Mouse (Mus musculus) limb, embryonic 15.5 days (tissue): ENCODE data around the gene Glp2r. TPM values are rescaled to one million over a fixed set of nuclear protein-coding genes. Genes with fewer than 3 reads are reported as not detected.

ENCODE experiments used
- ATAC-seq: fragments of 200-750 bp; cut with Nextera tagmentation; 2 replicates; pipeline ENCODE4 v1.8.0; 2017; ENCODE audit warnings: low read depth, moderate TSS enrichment; ENCODE audit not compliant: insufficient number of reproducible peaks, low FRiP score, low TSS enrichment
- H3K27ac ChIP-seq: fragments of 300-500 bp; sonication (generic); 2 replicates; pipeline ENCODE4 v1.5.1; 2015; ENCODE audit warnings: moderate library complexity, mild to moderate bottlenecking, inconsistent platforms
- H3K27me3 ChIP-seq: fragments of 300-500 bp; sonication (generic); 2 replicates; pipeline ENCODE4 v1.6.1; 2015; ENCODE audit warnings: inconsistent platforms
- H3K36me3 ChIP-seq: fragments of 300-500 bp; sonication (generic); 2 replicates; pipeline ENCODE4 v1.6.1; 2015; ENCODE audit warnings: inconsistent platforms
- H3K4me1 ChIP-seq: fragments of 300-500 bp; sonication (generic); 2 replicates; pipeline ENCODE4 v1.6.1; 2015; ENCODE audit warnings: inconsistent platforms
- H3K4me2 ChIP-seq: fragments of 300-500 bp; sonication (generic); 2 replicates; pipeline ENCODE4 v1.6.1; 2015; ENCODE audit warnings: mild to moderate bottlenecking, inconsistent platforms
- H3K4me3 ChIP-seq: fragments of 300-500 bp; sonication (generic); 2 replicates; pipeline ENCODE4 v1.5.1; 2015; ENCODE audit warnings: mild to moderate bottlenecking, inconsistent platforms
- H3K9ac ChIP-seq: fragments of 300-500 bp; sonication (generic); 2 replicates; pipeline ENCODE4 v1.6.1; 2015; ENCODE audit warnings: inconsistent platforms
- H3K9me3 ChIP-seq: fragments of 300-500 bp; sonication (generic); 2 replicates; pipeline ENCODE4 v1.6.1; 2016; ENCODE audit warnings: inconsistent platforms
- WGBS: fragments of 180-500 bp; shearing (Covaris S2); methylation state at CpG from one replicate; pipeline ENCODE4 v1.1.7; 2015; 5-methylcytosine and 5-hydroxymethylcytosine counted together
- polyA plus RNA-seq: library from polyadenylated mRNA; unstranded; fragments of >200 nt; fragmentation: Nextera tagmentation; extraction: Ambion mirVana; gene quantifications from 2 replicates; pipeline ENCODE4 v1.2.1, GENCODE M21; 2015

The Glp2r gene
- polyA plus RNA-seq, 1 experiment from 2014 or later: 0.09 TPM

DNA sequence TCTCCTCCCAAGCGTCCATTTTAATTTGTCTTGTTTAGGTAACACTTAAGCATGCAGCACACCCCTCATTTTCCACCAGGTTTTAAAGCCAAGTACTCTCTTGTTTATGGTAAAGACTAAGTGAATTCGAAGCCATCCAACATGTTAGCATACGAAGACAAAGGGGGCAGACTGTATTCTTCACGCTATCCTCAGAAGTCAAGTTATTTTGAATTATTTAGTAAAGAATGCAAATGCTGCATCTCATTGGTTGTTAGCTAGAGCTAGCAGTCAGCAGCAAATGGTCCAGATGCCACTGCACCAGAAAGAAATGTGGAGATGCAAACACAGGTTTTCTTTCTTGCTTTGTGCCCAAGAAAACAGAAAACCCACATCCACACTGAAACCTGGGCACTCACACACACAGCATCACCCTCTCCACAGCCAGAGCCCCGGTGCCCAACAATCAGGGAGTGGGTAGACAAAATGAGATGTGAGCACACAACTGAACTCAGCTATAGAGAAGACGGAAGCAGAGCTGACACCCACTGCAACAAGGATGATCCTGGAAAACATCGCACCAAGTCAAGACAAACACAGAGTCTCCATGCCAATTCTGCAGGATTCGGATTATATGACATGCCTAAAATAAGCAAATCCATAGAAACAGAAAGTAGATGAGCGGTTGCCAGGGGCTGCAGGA is 158.7 kb downstream of the Glp2r start:
- no peaks in the 10 kb centered on the region for H3K27me3 ChIP-seq
- H3K4me3 ChIP-seq: no peak overlapping the region
- H3K36me3 ChIP-seq: no peaks in the 10 kb centered on the region
- no peaks in the 10 kb centered on the region for H3K4me1 ChIP-seq
- no peak for ATAC-seq
- H3K9ac ChIP-seq: no peak overlapping the region
- no peak overlapping the region for H3K4me2 ChIP-seq
- H3K27ac ChIP-seq: no peak overlapping the region
- H3K9me3 ChIP-seq: no peaks in the 10 kb centered on the region
- WGBS: 77% methylated on average over 9 of the region's 9 CpGs

Other genes with a start within 250 kb of the Glp2r start
- gene Rcvrn, start 75.8 kb downstream of the Glp2r start, polyA plus RNA-seq: not detected in 2 replicates
- not detected in 2 replicates for gene Gsg1l2, start 3.5 kb upstream of the Glp2r start, polyA plus RNA-seq
- 6.1 and 15.4 TPM in 2 replicates for gene Dhrs7c, start 27.0 kb upstream of the Glp2r start, polyA plus RNA-seq
- 0.96 and 1.1 TPM in 2 replicates for gene Usp43, start 151.0 kb upstream of the Glp2r start, polyA plus RNA-seq
- gene Cfap52, start 194.5 kb upstream of the Glp2r start, polyA plus RNA-seq: 0.74 and 1.8 TPM in 2 replicates
- 58.0 and 64.4 TPM in 2 replicates for gene Stx8, start 195.0 kb upstream of the Glp2r start, polyA plus RNA-seq